Mouse (Mus musculus): ENCODE measurements around the gene Synpo2. TPM values are rescaled to one million over a fixed set of nuclear protein-coding genes. Genes with fewer than 3 reads are reported as not detected.
"Not testable (repeated sequence)": the region's sequence is repeated elsewhere in the genome, so short reads cannot be mapped to it uniquely, and the experiment has no call there.

The Synpo2 gene
- total RNA-seq, 1 experiment from 2014 or later, result not detected

DNA sequence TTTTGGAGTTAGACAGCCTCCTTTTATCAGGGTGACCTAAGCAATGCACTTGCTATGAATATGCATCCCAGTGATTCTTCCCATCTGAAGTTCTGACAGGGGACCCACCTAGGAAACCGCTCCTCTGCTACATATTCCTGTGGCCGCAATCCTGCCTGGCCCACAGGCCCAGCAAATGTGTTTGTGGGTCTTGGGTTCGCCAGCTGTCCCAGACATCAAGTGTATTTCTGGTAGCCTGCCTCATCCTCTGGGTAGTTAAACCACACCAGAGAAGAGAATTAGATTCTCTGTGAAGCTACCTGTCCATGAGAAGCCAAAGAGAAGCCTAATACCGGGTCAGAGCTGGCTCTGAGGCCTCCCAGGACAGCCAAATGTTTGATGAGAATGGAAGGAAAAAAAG, 90.0 kb downstream of the Synpo2 start:
- no peak for ATAC-seq (replicated peaks; ENCODE audit: insufficient number of reproducible peaks, low FRiP score, low TSS enrichment, poor library complexity, severe bottlenecking)

DNA sequence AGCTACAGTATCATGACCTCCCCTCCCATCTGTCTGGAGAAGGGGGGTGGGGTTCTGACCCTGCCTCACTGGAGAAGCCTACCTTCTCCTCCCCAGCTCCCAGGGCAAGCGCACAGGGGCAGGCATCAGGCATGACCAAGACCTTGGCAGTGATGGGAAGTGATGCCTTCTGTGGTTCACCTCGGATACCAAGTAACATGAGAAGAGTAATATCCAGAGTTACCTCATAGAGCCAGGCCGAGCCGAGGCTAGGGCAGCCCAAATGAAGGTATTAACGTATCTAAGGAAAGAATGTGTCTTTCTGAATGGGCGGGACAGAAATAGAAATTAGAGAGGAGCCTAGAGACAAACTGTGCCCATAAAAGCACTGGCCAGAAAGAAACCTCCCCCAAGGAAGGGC, 92.5 kb downstream of the Synpo2 start:
- ATAC-seq (replicated peaks; ENCODE audit: insufficient number of reproducible peaks, low FRiP score, low TSS enrichment, poor library complexity, severe bottlenecking), result no peak

DNA sequence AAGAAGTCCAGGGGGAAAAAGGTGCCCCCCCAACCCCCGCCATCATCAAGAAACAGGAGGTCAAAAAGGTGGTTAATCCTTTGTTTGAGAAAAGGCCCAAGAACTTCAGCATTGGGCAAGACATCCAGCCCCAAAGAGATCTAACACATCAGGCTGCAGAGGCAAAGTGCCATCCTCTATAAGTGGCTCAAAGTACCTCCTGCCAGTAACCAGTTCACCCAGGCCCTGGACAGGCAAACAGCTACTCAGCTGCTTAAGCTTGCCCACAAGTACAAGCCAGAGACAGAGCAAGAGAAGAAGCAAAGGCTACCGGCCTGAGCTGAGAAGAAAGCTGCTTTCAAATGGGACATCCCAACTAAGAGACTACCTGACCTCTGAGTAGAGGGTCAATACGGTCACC, 93.7 kb downstream of the Synpo2 start:
- ATAC-seq (replicated peaks; ENCODE audit: insufficient number of reproducible peaks, low FRiP score, low TSS enrichment, poor library complexity, severe bottlenecking), result no peak

DNA sequence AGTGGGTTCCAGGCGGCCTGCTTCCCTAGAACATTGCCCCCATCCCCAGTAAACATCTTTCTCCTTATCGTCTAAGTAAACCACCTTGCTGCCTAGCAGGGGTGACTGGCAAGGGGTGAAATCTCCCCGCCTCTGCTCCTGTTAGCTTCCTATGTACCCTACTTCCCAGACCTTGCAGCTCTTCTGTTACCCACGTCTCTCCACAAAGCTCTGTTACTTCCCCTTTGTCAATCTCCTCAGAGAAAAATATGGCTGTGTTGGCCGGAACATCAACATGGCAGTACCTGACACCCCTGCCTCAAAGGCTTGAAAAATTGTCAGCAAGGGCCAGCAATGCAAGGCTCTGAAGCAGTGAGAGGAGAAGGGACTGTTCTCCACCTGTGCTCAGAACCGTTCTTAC, 94.9 kb downstream of the Synpo2 start:
- no peak for ATAC-seq (replicated peaks; ENCODE audit: insufficient number of reproducible peaks, low FRiP score, low TSS enrichment, poor library complexity, severe bottlenecking)

DNA sequence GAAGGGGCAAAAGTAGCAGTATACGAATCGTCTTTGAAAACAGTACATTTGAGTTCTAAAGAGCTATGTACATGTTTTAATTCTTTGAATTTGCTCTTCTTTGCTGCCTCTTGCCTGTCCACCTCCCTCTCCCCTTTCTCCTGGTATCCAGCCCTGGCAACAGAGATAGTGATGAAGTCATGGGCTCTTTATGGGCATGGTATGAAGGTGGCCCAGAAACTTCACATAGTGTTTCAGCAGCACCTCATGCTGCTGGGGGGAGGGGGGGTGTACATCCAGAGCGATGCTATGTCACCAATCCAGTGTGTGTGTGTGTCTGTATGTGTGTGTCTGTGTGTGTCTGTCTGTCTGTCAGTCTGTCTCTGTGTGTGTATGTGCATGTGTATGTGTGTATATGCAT, 95.8 kb downstream of the Synpo2 start:
- ATAC-seq (replicated peaks; ENCODE audit: insufficient number of reproducible peaks, low FRiP score, low TSS enrichment, poor library complexity, severe bottlenecking), result no peak

DNA sequence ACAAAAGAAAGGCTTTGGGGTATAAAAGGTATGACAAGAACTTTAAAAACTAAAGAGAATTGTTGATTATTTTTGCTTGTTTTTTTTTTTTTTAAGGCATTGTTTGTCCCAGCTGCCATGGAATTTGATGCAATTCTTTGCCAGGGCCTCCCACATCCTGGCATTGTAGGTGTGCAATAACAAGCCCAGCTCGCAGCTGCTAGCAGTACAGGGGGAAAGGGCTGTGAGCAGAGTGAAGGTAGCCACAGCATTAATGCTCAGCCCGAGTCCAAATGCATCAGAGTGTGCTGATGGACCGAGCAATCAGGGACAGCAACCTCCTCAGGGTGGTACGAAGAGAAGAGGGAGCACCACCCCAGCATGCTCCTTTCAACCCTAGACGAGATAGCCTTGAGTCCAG, 96.3 kb downstream of the Synpo2 start:
- no peak for ATAC-seq (replicated peaks; ENCODE audit: insufficient number of reproducible peaks, low FRiP score, low TSS enrichment, poor library complexity, severe bottlenecking)

DNA sequence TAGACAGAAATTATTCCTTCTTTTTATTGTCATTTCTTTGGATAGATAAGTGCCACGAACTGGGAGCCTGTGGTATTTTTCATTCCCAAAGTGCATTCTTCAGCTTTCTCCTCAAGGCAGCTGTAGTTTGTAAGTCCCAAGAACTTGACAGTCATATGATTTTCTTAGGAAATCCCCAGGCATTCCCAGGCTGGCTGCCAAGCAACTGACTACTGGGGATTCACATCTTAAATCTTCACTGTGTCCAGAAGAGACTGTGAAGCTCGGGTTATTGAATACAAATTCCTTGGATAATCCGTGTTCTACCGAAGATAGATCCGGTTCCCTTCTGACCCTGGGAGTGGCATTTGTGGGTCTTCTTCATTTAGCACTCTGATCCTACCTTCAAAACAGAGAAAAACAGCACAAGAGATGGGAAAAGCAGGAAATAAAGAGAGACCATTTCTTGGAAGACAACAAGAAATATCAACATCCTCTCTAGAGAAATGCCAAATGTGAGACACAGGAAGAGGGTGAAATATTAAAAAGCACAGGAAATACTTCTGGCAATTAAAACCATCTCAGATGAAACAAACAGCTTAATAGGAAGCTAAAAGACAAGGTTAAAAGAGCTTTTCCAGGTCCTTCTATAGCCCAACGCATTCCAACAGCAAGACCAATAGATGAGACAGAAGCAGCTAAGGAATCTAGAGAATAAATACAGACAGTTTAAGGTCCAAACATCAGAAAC, 97.5 kb downstream of the Synpo2 start:
- ATAC-seq (replicated peaks; ENCODE audit: insufficient number of reproducible peaks, low FRiP score, low TSS enrichment, poor library complexity, severe bottlenecking), result no peak

DNA sequence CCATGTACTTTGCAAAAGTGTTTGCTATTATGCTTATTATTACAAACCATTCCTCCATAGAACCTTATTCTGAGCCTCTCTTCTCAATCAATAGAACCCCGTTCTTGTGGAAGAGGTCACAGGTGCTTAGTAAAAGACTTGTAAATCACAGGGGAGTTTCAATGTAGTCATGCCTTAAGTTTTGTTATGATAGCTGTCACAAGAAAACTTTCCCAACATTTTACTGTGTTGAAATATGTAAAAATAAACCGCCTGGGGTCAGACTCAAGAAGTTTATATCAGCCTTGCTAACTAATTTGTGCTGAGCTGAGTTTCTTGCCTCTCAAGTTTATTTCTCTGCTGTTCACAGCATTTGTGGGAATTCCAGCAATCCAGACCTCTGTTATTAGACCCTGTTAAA, 103.8 kb downstream of the Synpo2 start:
- no peak for ATAC-seq (replicated peaks; ENCODE audit: insufficient number of reproducible peaks, low FRiP score, low TSS enrichment, poor library complexity, severe bottlenecking)

DNA sequence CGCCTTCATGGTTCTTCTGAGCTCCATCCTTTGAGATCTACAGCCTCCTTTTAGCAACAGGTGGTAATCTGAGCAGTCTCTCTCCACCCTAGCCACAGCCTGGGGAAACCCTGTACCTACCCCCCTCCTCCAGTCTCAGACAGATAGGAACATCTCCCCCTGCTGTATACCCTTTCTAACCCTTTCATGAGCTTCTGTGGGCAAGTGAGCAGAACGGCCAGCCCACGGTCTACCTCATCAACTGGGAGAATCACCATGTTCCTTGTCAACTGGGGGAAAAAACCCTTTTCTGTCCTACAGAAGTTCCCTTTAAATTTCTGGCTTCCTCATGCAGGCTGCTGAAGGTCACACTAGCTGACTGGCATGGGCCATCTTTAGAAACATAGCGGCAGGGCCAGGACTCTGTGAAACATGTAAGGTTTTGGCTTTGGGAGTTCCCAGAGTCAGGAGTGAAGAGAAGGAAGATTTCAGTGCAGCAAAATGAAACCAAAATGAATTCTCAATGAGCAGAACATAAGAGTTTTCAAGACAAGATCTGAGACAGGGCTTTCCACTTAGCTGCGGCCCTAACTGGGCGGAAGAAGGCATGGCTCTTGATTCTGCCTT, 104.7 kb downstream of the Synpo2 start:
- ATAC-seq (replicated peaks; ENCODE audit: insufficient number of reproducible peaks, low FRiP score, low TSS enrichment, poor library complexity, severe bottlenecking), result no peak

DNA sequence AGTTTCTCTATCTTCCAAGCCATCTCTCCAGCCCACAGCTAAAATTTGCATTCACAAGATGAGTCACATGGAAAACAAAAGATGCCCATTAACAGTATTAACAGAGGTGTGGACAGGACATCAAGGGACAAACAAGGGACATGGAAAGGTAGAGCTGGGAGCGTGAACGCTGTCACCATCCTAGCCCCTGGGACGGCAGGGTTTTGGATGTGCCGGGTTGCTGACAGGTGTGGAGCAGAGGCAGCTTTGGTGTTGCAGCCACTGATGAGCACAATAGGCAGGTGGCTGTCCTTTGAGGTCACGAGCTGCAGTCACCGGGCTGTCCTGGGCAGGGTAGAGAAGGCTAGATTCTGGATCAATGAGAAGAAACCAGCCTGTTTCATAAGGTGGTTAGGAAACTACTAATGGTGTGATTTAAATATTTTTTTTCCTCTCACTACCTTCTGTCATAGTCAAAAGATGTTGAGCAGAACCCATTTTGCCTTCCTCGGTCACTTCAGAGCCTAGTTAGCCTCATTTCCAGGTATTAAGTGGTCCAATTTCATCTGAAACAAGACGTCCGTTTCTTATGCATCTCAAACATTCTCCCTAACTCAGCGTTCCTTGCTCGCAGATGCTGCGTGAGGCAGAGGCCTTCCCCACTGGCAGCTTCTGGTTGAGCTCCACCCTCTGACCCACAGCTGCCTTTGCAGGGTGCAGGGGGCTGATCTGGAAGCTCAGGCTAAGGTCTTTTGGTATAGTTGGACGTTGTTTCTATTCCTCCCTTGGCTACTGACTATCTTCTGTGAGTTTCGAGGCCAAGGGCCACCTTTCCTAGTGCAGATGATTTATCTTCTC, 105.4 kb downstream of the Synpo2 start:
- ATAC-seq (replicated peaks; ENCODE audit: insufficient number of reproducible peaks, low FRiP score, low TSS enrichment, poor library complexity, severe bottlenecking), result no peak

DNA sequence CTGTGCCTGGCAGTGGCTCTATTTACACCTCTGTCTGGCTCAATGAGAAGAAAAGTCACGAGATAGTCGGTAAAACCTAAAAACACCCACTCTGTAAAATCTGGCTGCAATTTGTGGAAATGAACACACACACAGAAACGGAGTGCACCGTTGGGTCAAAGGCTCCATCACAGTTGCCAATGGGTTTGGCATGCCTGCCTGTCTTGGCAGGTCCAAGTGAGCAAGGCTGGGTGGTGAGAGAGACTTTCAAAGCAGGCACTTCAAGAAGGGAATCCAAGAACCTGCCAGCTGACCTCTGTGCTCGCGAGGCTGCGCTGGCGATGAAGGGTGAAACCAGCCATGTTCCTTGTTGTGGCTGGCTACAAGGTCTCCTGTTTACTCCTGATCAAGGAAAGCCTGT, 107.2 kb downstream of the Synpo2 start:
- ATAC-seq (replicated peaks; ENCODE audit: insufficient number of reproducible peaks, low FRiP score, low TSS enrichment, poor library complexity, severe bottlenecking), result no peak

DNA sequence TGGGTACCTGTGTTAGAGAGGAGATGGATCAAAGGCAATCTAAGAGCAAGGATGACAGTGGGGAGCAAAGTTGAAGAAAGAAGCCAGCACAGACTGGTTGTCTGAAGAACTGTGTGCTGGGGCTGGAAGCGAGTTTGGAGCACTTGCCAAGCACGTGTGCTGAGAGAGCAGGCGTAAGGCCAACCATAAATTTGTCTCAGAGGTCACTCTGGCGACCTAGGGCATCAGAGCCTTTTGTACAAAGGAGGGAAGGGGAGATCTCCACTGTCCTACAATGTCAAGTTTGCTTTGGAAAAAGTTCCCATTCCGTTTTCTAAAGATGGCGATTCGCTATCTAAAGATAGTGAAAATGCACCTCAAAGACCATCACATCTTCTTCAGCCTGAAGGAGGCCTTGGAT, 107.9 kb downstream of the Synpo2 start:
- no peak for ATAC-seq (replicated peaks; ENCODE audit: insufficient number of reproducible peaks, low FRiP score, low TSS enrichment, poor library complexity, severe bottlenecking)

DNA sequence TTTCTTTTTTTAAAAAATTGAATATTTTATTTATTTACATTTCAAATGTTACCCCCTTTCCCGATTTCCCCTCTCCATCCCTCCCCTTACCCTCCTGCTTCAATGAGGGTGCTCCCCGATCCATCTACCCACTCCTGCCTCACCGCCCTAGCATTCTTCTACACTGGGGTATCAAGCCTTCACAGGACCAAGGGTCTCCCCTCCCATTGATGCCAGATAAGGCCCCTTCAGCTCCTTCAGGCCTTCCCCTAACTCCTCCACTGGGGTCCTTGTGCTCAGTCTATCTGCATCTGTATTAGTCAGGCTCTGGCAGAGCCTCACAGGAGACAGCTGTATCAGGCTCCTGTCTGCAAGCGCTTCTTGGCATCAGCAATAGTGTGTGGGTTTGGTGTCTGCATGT, 109.2 kb downstream of the Synpo2 start:
- not testable (repeated sequence) for ATAC-seq (replicated peaks; ENCODE audit: insufficient number of reproducible peaks, low FRiP score, low TSS enrichment, poor library complexity, severe bottlenecking)

DNA sequence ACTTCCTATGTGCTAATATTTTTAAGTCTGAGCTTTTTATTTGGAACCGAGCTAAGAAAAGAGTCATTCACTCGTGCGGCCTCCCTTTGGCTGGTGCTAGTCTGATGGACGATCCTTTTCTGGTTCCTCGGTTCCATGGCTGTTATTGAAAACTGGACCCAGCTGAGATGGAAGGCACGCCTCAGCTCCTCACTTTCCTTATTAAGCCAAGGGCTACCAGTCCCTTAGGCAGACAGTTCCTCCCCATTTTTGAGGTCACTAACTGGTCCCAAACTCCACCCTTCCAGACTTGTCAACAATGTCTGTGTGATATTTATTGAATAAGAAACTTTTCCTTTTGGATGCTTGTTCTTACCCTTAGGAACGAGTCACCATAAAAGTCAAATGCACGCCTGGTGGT, 112.1 kb downstream of the Synpo2 start:
- no peak for ATAC-seq (replicated peaks; ENCODE audit: insufficient number of reproducible peaks, low FRiP score, low TSS enrichment, poor library complexity, severe bottlenecking)

DNA sequence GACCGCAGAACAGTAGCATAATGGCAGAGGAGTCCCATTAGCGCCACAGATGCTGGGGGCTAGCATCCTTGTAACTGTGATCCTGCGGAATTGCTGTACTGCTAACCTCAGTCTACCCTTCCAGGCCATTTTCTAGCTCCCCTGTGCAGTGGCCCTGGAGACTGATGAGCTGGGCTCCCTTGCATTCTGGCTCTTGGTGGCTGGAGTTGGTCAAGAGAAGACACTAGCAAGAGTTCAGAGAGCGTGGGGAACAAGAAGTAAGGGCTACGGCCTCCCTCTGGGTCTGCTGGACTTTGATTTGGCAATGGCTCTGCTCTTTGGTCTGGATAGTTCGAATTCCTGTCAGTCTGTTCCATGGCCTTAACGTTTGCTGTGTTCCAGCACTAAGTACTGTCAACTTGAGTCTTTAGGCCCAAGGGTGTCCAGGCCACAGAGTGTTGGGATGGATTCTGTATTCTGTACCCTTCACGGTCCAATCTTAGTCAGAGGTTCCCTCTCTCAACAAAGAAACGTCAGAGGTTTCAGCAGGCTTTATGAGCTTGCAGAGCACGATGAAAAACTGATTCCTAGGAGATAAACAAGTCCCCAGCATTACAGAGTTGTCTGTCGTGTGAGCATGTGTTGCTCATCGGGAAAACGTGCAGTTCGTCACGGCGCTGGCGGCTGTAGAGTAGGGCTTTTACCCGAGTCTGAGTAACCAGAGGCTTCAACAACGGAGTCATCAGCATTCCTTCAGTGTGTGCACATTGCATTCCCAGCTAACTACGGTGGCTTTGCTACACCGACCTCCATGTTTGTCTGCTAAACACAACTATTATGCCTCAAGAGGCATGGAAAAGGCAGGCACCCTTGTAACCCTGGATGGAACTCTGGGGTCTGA, 113.6 kb downstream of the Synpo2 start:
- no peak for ATAC-seq (replicated peaks; ENCODE audit: insufficient number of reproducible peaks, low FRiP score, low TSS enrichment, poor library complexity, severe bottlenecking)

DNA sequence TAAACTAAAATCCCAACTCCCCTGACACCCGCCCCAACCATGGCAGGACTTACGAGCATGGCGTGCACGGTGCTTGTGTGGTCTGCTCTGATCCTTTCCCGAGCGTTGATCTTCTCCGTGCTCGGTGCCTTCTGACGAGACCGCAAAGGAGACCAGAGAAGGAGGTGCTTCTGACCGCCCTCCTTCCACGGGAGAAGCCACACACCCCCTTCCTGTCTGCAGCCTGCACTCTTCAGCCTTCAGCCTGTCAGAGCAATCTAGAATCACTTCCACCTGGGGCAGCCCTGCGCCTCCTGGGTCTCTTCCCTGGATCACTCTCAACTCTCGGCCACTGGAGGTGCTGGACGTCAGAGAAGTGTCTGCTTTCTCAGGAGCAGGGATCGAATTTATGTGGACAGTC, 119.0 kb downstream of the Synpo2 start:
- ATAC-seq (replicated peaks; ENCODE audit: insufficient number of reproducible peaks, low FRiP score, low TSS enrichment, poor library complexity, severe bottlenecking), result no peak

DNA sequence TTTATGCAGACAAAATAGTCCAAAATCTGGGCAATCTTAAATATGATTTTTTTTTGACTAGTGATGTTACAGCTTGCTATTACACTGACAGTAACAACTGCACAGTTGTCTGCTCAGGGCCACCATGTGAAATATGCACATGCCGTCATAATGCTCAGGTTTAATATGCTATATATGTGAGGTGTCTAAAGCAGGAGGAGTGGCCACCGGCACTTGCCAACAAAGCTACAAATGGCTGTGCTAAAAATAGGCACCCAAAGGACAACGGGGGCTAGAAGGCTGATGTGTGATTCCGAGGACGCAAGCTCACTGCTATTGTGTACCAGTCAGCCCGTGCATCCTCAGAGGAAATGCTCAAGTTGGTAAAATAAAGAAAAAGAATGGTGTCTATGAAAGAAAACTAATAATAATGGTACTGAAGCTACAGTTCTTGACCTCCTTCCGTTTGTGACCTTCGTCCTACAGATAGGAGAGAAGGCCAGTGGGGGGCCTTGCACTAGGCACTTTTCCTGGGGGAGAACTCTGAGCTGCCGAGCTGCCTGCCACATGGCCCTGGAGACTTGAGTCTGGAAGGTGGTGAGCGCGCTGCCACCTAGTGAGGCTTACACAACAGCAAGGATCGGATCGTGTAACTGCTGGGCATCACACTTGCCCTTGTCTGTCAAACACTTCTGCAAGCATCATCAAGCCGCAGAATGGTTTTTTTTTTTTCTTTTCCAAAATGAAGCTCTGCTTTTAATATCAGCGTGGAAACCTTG, 120.0 kb downstream of the Synpo2 start:
- ATAC-seq (replicated peaks; ENCODE audit: insufficient number of reproducible peaks, low FRiP score, low TSS enrichment, poor library complexity, severe bottlenecking), result no peak

DNA sequence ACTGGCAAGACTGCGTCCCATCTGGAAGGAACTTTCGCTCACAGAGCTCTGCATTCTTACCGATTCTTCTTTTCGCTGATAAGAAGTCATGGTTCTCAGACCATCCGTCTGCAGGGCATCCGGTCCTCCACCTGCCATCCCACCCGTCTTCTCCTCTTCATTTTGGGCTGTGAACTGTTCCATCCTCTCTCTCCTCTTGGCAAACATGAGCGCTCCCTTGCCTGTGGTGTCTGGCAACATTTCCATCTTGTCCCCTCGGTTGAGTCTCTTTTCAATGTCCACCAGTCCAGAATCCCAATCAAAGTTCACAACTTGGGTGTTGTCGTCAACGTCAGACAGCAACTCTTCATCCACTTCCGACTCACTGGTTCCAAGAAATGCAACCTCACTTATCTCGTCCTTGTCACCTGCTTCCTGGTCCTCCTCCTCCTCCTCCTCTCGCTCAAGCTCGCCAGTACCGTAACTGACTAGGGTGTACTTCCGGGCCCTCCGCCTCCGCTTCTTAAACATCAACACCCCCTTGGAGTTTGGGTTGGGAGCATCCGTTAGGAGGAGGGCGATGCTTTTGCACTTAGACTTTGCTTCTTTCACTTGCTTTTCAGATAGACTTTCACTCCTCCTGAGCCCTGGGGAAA, 121.8 kb downstream of the Synpo2 start:
- ATAC-seq (replicated peaks; ENCODE audit: insufficient number of reproducible peaks, low FRiP score, low TSS enrichment, poor library complexity, severe bottlenecking), result no peak
